Mouse (Mus musculus) forebrain, embryonic 10.5 days (tissue): ENCODE data around the gene 1700037H04Rik. TPM values are rescaled to one million over a fixed set of nuclear protein-coding genes. Genes with fewer than 3 reads are reported as not detected.
A peak's percentile ranks its signal among the peaks of the same experiment; 100 is the strongest.

Experiments used
- DNase-seq: peaks from one replicate; pipeline ENCODE4 v3.0.0-alpha.2; 2017; ENCODE audit warnings: low spot score; ENCODE audit errors: extremely low spot score
- H3K27ac ChIP-seq: fragments of 300-500 bp; sonication (generic); 2 replicates; pipeline ENCODE4 v1.5.1; 2016; ENCODE audit warnings: mild to moderate bottlenecking
- H3K27me3 ChIP-seq: fragments of 300-500 bp; sonication (generic); 2 replicates; pipeline ENCODE4 v1.6.1; 2016; ENCODE audit warnings: mild to moderate bottlenecking; ENCODE audit not compliant: poor library complexity, severe bottlenecking
- H3K36me3 ChIP-seq: fragments of 300-500 bp; sonication (generic); replicated peaks from 2 replicates; pipeline ENCODE4 v1.6.1; 2016; ENCODE audit warnings: mild to moderate bottlenecking, moderate library complexity
- H3K4me1 ChIP-seq: fragments of 300-500 bp; sonication (generic); 2 replicates; pipeline ENCODE4 v1.6.1; 2016
- H3K4me3 ChIP-seq: fragments of 300-500 bp; sonication (generic); 2 replicates; pipeline ENCODE4 v1.5.1; 2016; ENCODE audit warnings: mild to moderate bottlenecking, moderate library complexity
- H3K9me3 ChIP-seq: fragments of 300-500 bp; sonication (generic); 2 replicates; pipeline ENCODE4 v1.6.1; 2016; ENCODE audit warnings: mild to moderate bottlenecking, moderate library complexity
- WGBS: fragments of 180-500 bp; shearing (Covaris S2); methylation state at CpG from one replicate; pipeline ENCODE4 v1.1.7; 2016; 5-methylcytosine and 5-hydroxymethylcytosine counted together
- polyA plus RNA-seq: library from polyadenylated mRNA; unstranded; fragments of >200 nt; fragmentation: Nextera tagmentation; extraction: Ambion mirVana; gene quantifications from 2 replicates; pipeline ENCODE4 v1.2.1, GENCODE M21; 2016

1700037H04Rik gene
- polyA plus RNA-seq, 1 experiment from 2014 or later: 128 TPM

DNA sequence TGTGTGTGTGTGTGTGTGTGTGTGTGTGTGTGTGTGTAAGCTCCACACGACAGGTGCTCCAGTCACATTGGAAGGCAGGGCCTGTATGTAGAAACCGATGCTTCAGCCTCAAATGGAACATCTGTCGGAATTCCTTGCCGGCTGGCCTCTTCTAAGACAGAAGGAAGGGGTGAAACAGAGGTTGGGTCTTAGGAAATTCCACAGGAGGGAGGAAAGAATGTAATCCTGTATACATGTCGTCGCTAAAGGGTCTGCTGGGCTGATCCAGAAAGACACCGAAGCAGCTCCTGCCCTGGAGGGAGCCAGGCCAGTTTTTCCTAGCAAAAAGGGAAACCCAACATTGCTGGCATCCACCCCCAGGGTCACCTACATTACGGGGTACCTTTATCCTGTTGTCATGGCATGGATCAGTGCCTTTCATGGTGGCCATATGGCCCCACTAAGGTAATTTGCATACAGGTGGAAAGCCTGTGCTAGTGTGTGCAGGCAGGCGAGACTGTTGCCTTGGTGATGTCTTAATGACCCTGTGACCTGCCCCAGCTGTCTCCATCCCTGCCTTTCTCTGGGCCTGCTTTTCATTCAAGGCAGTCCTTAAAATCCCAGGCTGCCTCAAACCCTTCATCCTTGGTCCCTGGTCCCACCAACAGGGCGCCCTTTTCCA is 30.6 kb upstream of the 1700037H04Rik start:
- DNase-seq: peak; percentile 70
- Histone ChIP-seq H3K36me3 (peaks cover 65% of the 10 kb centered on the region), H3K4me1 (peaks cover 62% of the 10 kb centered on the region), H3K9me3 (no peaks in the 10 kb centered on the region), H3K27ac (peak overlapping the region; percentile 83), H3K4me3 (peak overlapping the region; percentile 22; the same call in 1 of the 2 replicates), H3K27me3 (peaks cover 9% of the 10 kb centered on the region)
- 15% methylated on average over 10 of the region's 10 CpGs for WGBS

GRCm38 (mm10) chr2:131189521-131190309 is 29.8 kb upstream of the 1700037H04Rik start:
- peaks cover 58% of the 10 kb centered on the region for H3K36me3 ChIP-seq
- no peaks in the 10 kb centered on the region for H3K9me3 ChIP-seq
- DNase-seq: no peak
- 52% methylated on average over 5 of the region's 5 CpGs for WGBS
- peak overlapping the region; percentile 83 for H3K27ac ChIP-seq
- H3K4me3 ChIP-seq: peak overlapping the region; percentile 22
- H3K4me1 ChIP-seq: peaks cover 62% of the 10 kb centered on the region
- H3K27me3 ChIP-seq: peaks cover 16% of the 10 kb centered on the region

- no peak for DNase-seq
- H3K4me1 ChIP-seq: peaks cover 62% of the 10 kb centered on the region
- H3K9me3 ChIP-seq: no peaks in the 10 kb centered on the region
- H3K27me3 ChIP-seq: peaks cover 16% of the 10 kb centered on the region
- peak overlapping the region; percentile 83 for H3K4me3 ChIP-seq
- H3K36me3 ChIP-seq: peaks cover 44% of the 10 kb centered on the region
- 96% methylated on average over 5 of the region's 5 CpGs for WGBS
- H3K27ac ChIP-seq: peak overlapping the region; percentile 96
Observed at GRCm38 (mm10) chr2:131188311-131188710, 28.4 kb upstream of the 1700037H04Rik start.

DNA sequence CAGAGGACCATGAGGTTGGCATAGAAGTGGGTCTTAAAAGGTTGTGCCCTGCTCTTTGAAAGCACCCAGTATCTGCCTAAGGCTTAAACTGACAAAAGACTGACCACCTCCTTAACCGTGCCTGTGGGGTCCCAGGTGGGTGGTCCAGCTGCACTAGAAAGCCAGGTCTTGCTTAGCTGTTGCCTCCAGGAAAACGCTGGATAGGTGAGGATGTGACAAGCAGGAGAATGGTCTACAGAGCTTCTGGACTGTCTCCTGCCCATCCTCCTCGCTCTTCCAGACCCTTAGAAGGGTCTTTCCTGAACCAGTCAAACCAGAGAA is 27.7 kb upstream of the 1700037H04Rik start:
- no peaks in the 10 kb centered on the region for H3K9me3 ChIP-seq
- 21% methylated on average over 3 of the region's 3 CpGs for WGBS
- H3K36me3 ChIP-seq: peaks cover 36% of the 10 kb centered on the region
- H3K4me1 ChIP-seq: peaks cover 62% of the 10 kb centered on the region
- peak overlapping the region; percentile 83 for H3K4me3 ChIP-seq
- H3K27ac ChIP-seq: peak overlapping the region; percentile 96
- peak; percentile 49 for DNase-seq
- H3K27me3 ChIP-seq: peaks cover 16% of the 10 kb centered on the region

GRCm38 (mm10) chr2:131186771-131187601 is 27.1 kb upstream of the 1700037H04Rik start, which contains the start of the genes Cdc25b and Spef1:
TSS of gene Cdc25b (plus strand) at chr2:131186949.
TSS of gene Spef1 (minus strand) at chr2:131187282.
- peak; percentile 88 for DNase-seq
- peak within 1 kb of the TSS; percentile 96 for H3K27ac ChIP-seq
- H3K4me1 ChIP-seq: peaks cover 62% of the 10 kb centered on the region
- peak within 1 kb of the TSS; percentile 83 for H3K4me3 ChIP-seq
- H3K9me3 ChIP-seq: no peaks in the 10 kb centered on the region
- peaks cover 32% of the 10 kb centered on the region for H3K36me3 ChIP-seq
- H3K27me3 ChIP-seq: peaks cover 16% of the 10 kb centered on the region
- WGBS: under 1% methylated on average over 43 of the region's 43 CpGs

- H3K4me3 ChIP-seq: peak overlapping the region; percentile 83
- DNase-seq: no peak
- no peaks in the 10 kb centered on the region for H3K9me3 ChIP-seq
- H3K4me1 ChIP-seq: peaks cover 56% of the 10 kb centered on the region
- WGBS: 2% methylated on average over 14 of the region's 14 CpGs
- peak overlapping the region; percentile 96 for H3K27ac ChIP-seq
- H3K36me3 ChIP-seq: peaks cover 25% of the 10 kb centered on the region
- H3K27me3 ChIP-seq: peaks cover 16% of the 10 kb centered on the region
Observed at GRCm38 (mm10) chr2:131186343-131186742, 26.5 kb upstream of the 1700037H04Rik start.

DNA sequence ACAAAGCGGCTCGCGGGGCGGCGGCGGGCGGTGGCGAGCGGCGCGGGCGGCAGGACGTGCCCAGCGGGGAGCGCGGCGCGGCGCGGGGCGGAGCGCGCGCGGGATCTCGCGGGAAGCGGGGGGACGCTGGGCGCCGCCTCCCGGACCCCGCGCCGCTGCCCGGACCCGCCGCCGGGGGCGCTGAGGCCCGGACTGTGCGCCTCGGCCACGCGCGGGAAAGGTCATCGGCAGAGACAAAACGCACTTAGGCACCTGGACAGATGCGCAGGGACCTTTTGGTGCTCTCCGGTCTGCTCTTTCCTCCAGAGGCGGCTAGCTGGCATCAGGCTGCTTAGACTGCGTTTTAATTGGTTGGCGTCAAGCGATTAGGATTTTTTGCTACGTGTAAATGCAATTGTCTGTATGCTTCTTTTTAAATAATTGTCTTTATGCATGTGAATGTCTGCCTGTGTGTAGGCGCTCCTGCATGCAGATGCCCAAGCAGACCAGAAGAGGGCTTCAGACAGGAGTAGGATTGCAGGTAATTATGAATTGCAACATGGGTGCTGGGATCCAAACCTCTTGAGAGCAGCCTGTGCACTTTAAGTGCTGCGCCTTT is 20.2 kb upstream of the 1700037H04Rik start, which contains the start of gene Cenpb:
Gene Cenpb (minus strand): TSS at position 78 of the 598 bp plus-strand sequence.
- Histone ChIP-seq H3K4me3 (peak within 1 kb of the TSS; percentile 87), H3K27ac (peak within 1 kb of the TSS; percentile 94), H3K27me3 (peaks cover 3% of the 10 kb centered on the region; the same call in 1 of the 2 replicates), H3K9me3 (no peaks in the 10 kb centered on the region), H3K36me3 (peaks cover 33% of the 10 kb centered on the region), H3K4me1 (peaks cover 45% of the 10 kb centered on the region)
- WGBS: 3% methylated on average over 57 of the region's 57 CpGs
- DNase-seq: peak; percentile 83

DNA sequence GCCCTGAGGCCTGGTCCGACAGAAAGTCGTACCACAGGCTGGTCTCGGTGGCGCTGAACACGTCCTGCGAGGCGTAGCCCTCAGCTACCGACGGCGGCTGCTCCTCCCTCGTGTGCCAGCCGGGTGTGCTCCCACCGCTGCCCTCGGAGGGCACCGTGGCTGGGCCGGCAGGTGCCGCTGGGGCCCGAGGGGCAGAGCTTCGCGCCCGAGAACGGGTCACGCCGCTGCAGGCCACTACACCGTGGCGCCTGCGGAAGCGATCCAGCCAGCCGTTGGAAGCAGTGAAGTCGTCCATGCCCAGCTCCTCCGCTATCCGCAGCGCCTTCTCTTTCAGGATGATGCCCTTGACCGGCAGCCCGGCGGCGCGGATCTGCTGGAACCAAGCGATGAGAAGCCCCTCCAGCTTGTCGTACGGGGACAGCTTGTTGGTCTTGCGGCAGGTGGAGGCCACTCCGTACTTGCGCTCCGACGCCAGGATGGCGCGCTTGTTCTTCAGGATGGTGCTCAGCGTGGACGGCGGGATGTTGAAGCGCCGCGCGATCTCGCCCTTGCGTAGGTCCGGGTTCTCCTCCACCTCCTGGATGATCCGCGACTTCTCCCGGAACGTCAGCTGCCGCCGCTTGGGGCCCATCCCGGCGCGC is 19.5 kb upstream of the 1700037H04Rik start:
- peaks cover 1% of the 10 kb centered on the region; the same call in 1 of the 2 replicates for H3K27me3 ChIP-seq
- peaks cover 51% of the 10 kb centered on the region for H3K4me1 ChIP-seq
- under 1% methylated on average over 67 of the region's 67 CpGs for WGBS
- peak overlapping the region; percentile 87 for H3K4me3 ChIP-seq
- H3K36me3 ChIP-seq: peaks cover 33% of the 10 kb centered on the region
- no peaks in the 10 kb centered on the region for H3K9me3 ChIP-seq
- DNase-seq: peak; percentile 72
- H3K27ac ChIP-seq: peak overlapping the region; percentile 94

GRCm38 (mm10) chr2:131178828-131179245 is 19.0 kb upstream of the 1700037H04Rik start:
- Histone ChIP-seq H3K27ac (peak overlapping the region; percentile 94), H3K27me3 (peaks cover 6% of the 10 kb centered on the region), H3K36me3 (peaks cover 33% of the 10 kb centered on the region), H3K9me3 (no peaks in the 10 kb centered on the region), H3K4me3 (peak overlapping the region; percentile 87), H3K4me1 (peaks cover 56% of the 10 kb centered on the region)
- peak; percentile 36 for DNase-seq
- WGBS: 37% methylated on average over 26 of the region's 26 CpGs

GRCm38 (mm10) chr2:131177932-131178331 is 18.1 kb upstream of the 1700037H04Rik start:
- H3K9me3 ChIP-seq: no peaks in the 10 kb centered on the region
- H3K4me3 ChIP-seq: peak overlapping the region; percentile 87
- H3K27ac ChIP-seq: peak overlapping the region; percentile 94
- WGBS: 86% methylated on average over 9 of the region's 9 CpGs
- peaks cover 33% of the 10 kb centered on the region for H3K36me3 ChIP-seq
- no peak for DNase-seq
- peaks cover 15% of the 10 kb centered on the region for H3K27me3 ChIP-seq
- peaks cover 57% of the 10 kb centered on the region for H3K4me1 ChIP-seq

DNA sequence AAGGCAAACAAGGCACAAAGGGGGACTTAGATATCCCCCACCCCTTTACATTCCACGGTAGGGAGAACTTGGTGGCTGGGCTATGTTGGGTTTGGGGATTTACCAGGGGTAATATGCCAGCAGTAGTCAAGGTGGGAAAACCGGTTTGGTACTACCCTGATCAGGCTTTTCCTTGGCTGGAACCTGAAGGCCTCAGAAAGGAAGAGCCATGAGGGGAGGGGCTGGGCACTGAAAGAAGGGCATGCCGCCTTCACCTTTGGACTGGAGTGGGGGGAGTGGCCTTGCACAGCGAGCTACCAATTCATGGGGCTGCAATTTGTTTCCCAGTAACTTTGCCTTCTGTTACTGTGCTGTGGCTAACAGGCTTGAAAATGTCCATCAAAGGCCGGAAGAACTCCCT is 16.6 kb upstream of the 1700037H04Rik start:
- 60% methylated on average over 5 of the region's 5 CpGs for WGBS
- Histone ChIP-seq H3K27ac (0 out of 2 replicates have a peak overlapping the region, but pooled peaks have one; percentile 27), H3K4me1 (peaks cover 66% of the 10 kb centered on the region), H3K36me3 (peaks cover 33% of the 10 kb centered on the region), H3K9me3 (no peaks in the 10 kb centered on the region), H3K27me3 (peaks cover 30% of the 10 kb centered on the region), H3K4me3 (peak overlapping the region; percentile 87)
- DNase-seq: no peak
